Mouse (Mus musculus) left cerebral cortex, adult 9 months (tissue): ENCODE measurements around the gene Nfrkb.

ENCODE experiments used
- DNase-seq, 2 experiments: peaks; one replicate each; pipeline ENCODE4 v3.0.0; 2022; ENCODE audit warnings: low spot score in 2 of 2

Gene Nfrkb

GRCm38 (mm10) chr9:31422143-31422542 lies 36.2 kb downstream of the Nfrkb start:
- DNase-seq = no peak

- no peak for DNase-seq
These were observed 43.0 kb downstream of the Nfrkb start for GRCm38 (mm10) chr9:31428971-31429370.

- DNase-seq = no peak
These were observed 44.0 kb downstream of the Nfrkb start for GRCm38 (mm10) chr9:31430011-31430410.

- DNase-seq = no peak
These were observed 45.8 kb downstream of the Nfrkb start for GRCm38 (mm10) chr9:31431751-31432150.

GRCm38 (mm10) chr9:31432336-31432975 lies 46.5 kb downstream of the Nfrkb start:
- no peak for DNase-seq

- DNase-seq = no peak
These were observed 47.4 kb downstream of the Nfrkb start for GRCm38 (mm10) chr9:31433431-31433830.

- DNase-seq = no peak
These were observed 49.4 kb downstream of the Nfrkb start for GRCm38 (mm10) chr9:31435415-31435814.

- DNase-seq = no peak
These were observed 51.9 kb downstream of the Nfrkb start for GRCm38 (mm10) chr9:31437861-31438260.

GRCm38 (mm10) chr9:31438834-31439233 lies 52.8 kb downstream of the Nfrkb start:
- DNase-seq = no peak

- no peak for DNase-seq
These were observed 53.3 kb downstream of the Nfrkb start for GRCm38 (mm10) chr9:31439341-31439740.

GRCm38 (mm10) chr9:31440366-31440765 lies 54.4 kb downstream of the Nfrkb start:
- DNase-seq = no peak

- DNase-seq = no peak
These were observed 55.5 kb downstream of the Nfrkb start for GRCm38 (mm10) chr9:31441487-31441886.

- DNase-seq = no peak
These were observed 58.2 kb downstream of the Nfrkb start for GRCm38 (mm10) chr9:31444236-31444635.

GRCm38 (mm10) chr9:31449145-31449772 lies 63.3 kb downstream of the Nfrkb start:
- no peak for DNase-seq

- no peak for DNase-seq
These were observed 66.2 kb downstream of the Nfrkb start for GRCm38 (mm10) chr9:31452166-31452565.

- no peak for DNase-seq
These were observed 68.4 kb downstream of the Nfrkb start for GRCm38 (mm10) chr9:31454356-31454755.

GRCm38 (mm10) chr9:31463190-31463589 lies 77.2 kb downstream of the Nfrkb start:
- DNase-seq = no peak

GRCm38 (mm10) chr9:31463692-31464474 lies 77.9 kb downstream of the Nfrkb start, which contains the start of gene Tmem45b:
TSS of gene Tmem45b (minus strand) at chr9:31464462.
- no peak for DNase-seq
